Mouse (Mus musculus) kidney, adult 2 months (tissue): ENCODE results near the gene Stk40.

Experiments
- CTCF ChIP-seq: fragments of 200-500 bp; conservative IDR thresholded peaks from 2 replicates; pipeline ENCODE4 v1.5.1; 2011; ENCODE audit warnings: low read depth, mild to moderate bottlenecking, control low read depth, low read length, moderate library complexity, mixed read lengths; ENCODE audit not compliant: insufficient read depth, insufficient read length
- POLR2A ChIP-seq: fragments of 200-500 bp; IDR thresholded peaks from one replicate; pipeline ENCODE4 v1.6.1; 2011; ENCODE audit warnings: low read depth, low read length, control low read depth

DNA sequence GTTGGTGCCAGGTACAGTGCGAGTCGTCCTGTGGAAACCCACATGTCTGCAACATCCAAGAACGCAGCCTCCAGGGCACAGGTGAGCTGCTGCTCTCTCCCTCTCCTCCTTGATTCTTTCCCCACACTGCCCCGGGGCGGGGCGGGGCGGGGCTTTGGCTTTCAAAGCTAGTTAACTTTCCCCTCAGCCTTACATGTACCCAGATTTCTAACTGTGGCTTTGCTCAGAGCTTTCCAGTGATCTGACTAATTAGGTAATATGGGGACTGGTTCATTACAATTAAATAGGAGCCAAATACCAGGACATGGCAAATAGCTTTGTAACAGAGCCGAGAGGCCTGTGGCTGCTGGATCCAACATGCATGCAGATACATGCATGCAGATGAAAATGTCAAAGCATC lies 19.4 kb upstream of the Stk40 start:
- TF ChIP-seq POLR2A (no peak), CTCF (no peak)
